Mouse (Mus musculus) forebrain, embryonic 15.5 days (tissue): Measurements from ENCODE around the gene Rabif. TPM values are rescaled to one million over a fixed set of nuclear protein-coding genes. Genes with fewer than 3 reads are reported as not detected.
"Not testable (repeated sequence)": the region's sequence is repeated elsewhere in the genome, so short reads cannot be mapped to it uniquely, and the experiment has no call there.

Source experiments
- ATAC-seq: fragments of 200-750 bp; cut with Nextera tagmentation; replicated peaks from 2 replicates; pipeline ENCODE4 v1.8.0; 2017; ENCODE audit warnings: mild to moderate bottlenecking, moderate TSS enrichment, moderate library complexity
- H3K27ac ChIP-seq: fragments of 300-500 bp; sonication (generic); replicated peaks from 2 replicates; pipeline ENCODE4 v1.5.1; 2015; ENCODE audit warnings: mild to moderate bottlenecking, inconsistent platforms
- H3K27me3 ChIP-seq: fragments of 300-500 bp; sonication (generic); 2 replicates; pipeline ENCODE4 v1.6.1; 2015; ENCODE audit warnings: inconsistent platforms
- H3K36me3 ChIP-seq: fragments of 300-500 bp; sonication (generic); 2 replicates; pipeline ENCODE4 v1.6.1; 2015; ENCODE audit warnings: mild to moderate bottlenecking, inconsistent platforms
- H3K4me1 ChIP-seq: fragments of 300-500 bp; sonication (generic); 2 replicates; pipeline ENCODE4 v1.6.1; 2015; ENCODE audit warnings: inconsistent platforms
- H3K4me2 ChIP-seq: fragments of 300-500 bp; sonication (generic); replicated peaks from 2 replicates; pipeline ENCODE4 v1.6.1; 2015; ENCODE audit warnings: mild to moderate bottlenecking, inconsistent platforms
- H3K4me3 ChIP-seq: fragments of 300-500 bp; sonication (generic); 2 replicates; pipeline ENCODE4 v1.5.1; 2015; ENCODE audit warnings: mild to moderate bottlenecking, inconsistent platforms
- H3K9ac ChIP-seq: fragments of 300-500 bp; sonication (generic); replicated peaks from 2 replicates; pipeline ENCODE4 v1.6.1; 2015; ENCODE audit warnings: mild to moderate bottlenecking, inconsistent platforms
- H3K9me3 ChIP-seq: fragments of 300-500 bp; sonication (generic); 2 replicates; pipeline ENCODE4 v1.6.1; 2016; ENCODE audit warnings: inconsistent platforms
- WGBS: fragments of 180-500 bp; shearing (Covaris S2); methylation state at CpG from one replicate; pipeline ENCODE4 v1.1.7; 2015; ENCODE audit warnings: mixed read lengths; 5-methylcytosine and 5-hydroxymethylcytosine counted together
- polyA plus RNA-seq: library from polyadenylated mRNA; unstranded; fragments of >200 nt; fragmentation: Nextera tagmentation; extraction: Ambion mirVana; gene quantifications from 2 replicates; pipeline ENCODE4 v1.2.1, GENCODE M21; 2015

Gene Rabif
- polyA plus RNA-seq, 1 experiment from 2014 or later, result 55.9 TPM

- H3K27me3 ChIP-seq, result no peaks in the 10 kb centered on the region
- no peak overlapping the region for H3K4me2 ChIP-seq
- no peaks in the 10 kb centered on the region for H3K9me3 ChIP-seq
- no peak overlapping the region for H3K27ac ChIP-seq
- WGBS, result 30% methylated on average over 6 of the region's 6 CpGs
- no peak overlapping the region for H3K9ac ChIP-seq
- H3K36me3 ChIP-seq, result no peaks in the 10 kb centered on the region
- ATAC-seq, result peak; percentile 66; the same call in 1 of the 2 replicates
- 0 out of 2 replicates have a peak, but pooled peaks cover 3% of the 10 kb centered on the region for H3K4me1 ChIP-seq
- no peak overlapping the region for H3K4me3 ChIP-seq
These were observed 36.2 kb downstream of the Rabif start for GRCm38 (mm10) chr1:134530618-134531017.

DNA sequence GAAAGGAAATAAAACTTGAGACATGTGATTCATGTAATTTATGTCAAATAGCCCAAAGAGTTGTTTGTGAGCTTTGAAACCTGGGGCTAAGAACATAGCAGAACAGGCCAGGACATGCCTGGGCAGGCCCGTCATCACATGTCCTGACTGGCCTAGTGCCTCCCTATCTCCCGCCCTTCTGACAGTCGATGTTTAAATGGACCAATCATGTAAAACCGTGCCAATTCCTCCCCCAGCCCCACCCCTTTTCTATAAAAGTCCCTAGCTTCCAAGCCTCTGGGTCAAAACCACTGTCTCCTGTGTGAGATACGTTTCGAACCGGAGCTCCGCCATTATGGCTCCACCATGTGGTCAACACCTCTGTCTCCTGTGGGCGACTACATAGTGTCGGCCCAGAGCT, 39.3 kb downstream of the Rabif start:
- not testable (repeated sequence) for ATAC-seq, H3K36me3 ChIP-seq, H3K27me3 ChIP-seq, H3K4me2 ChIP-seq, H3K9me3 ChIP-seq, H3K4me3 ChIP-seq, H3K27ac ChIP-seq, H3K9ac ChIP-seq, H3K4me1 ChIP-seq
- WGBS, result 93% methylated on average over 10 of the region's 10 CpGs

DNA sequence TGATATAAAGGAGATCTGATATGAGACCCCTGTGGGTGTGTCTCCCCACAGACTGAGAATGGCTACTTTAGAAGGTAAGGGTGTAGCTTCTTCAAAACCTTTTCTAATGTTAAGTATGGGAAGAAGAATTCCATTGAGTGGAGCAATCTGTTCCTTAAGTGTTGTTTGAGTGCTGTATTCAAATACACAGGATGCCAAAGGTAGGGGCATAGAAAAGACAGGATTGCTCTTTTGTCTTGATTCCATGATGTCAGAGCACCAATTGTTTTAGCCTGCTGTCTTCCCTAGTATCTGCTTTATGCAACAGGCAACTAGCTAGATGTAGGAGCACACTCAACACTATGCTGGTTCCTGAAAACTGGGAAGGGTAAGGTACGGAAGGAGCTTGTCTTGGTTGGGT, 40.6 kb downstream of the Rabif start:
- 0 out of 2 replicates have a peak, but pooled peaks cover 3% of the 10 kb centered on the region for H3K4me1 ChIP-seq
- H3K9ac ChIP-seq, result no peak overlapping the region
- H3K27me3 ChIP-seq, result no peaks in the 10 kb centered on the region
- H3K36me3 ChIP-seq, result no peaks in the 10 kb centered on the region
- H3K27ac ChIP-seq, result no peak overlapping the region
- H3K4me2 ChIP-seq, result no peak overlapping the region
- ATAC-seq, result no peak
- no peaks in the 10 kb centered on the region for H3K9me3 ChIP-seq
- H3K4me3 ChIP-seq, result no peak overlapping the region
- 98% methylated on average over 1 of the region's 1 CpGs for WGBS

DNA sequence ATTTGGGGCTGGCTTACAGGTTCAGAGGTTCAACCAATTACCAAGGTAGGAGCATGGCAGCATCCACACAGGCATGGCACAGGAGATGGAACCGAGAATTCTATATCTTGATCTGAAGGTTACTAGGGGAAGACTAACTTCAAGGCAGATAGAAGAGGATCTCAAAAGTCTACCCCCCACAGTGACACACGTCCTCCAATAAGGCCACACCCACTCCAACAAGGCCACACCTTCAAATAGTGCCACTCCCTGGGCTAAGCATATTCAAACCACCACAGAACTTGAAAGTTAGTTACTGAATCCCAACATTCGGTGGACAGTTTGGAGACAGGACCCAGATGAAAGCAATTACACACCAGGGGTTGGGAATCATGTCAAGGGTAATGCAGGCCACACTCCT, 41.1 kb downstream of the Rabif start:
- 0 out of 2 replicates have a peak, but pooled peaks cover under 1% of the 10 kb centered on the region for H3K4me1 ChIP-seq
- WGBS, result 75% methylated on average over 3 of the region's 3 CpGs
- H3K9me3 ChIP-seq, result no peaks in the 10 kb centered on the region
- no peak overlapping the region for H3K27ac ChIP-seq
- no peak overlapping the region for H3K4me3 ChIP-seq
- H3K9ac ChIP-seq, result no peak overlapping the region
- ATAC-seq, result no peak
- no peak overlapping the region for H3K4me2 ChIP-seq
- H3K36me3 ChIP-seq, result no peaks in the 10 kb centered on the region
- no peaks in the 10 kb centered on the region for H3K27me3 ChIP-seq

- no peak overlapping the region for H3K4me2 ChIP-seq
- no peak overlapping the region for H3K27ac ChIP-seq
- H3K4me3 ChIP-seq, result no peak overlapping the region
- H3K9me3 ChIP-seq, result no peaks in the 10 kb centered on the region
- no peaks in the 10 kb centered on the region for H3K27me3 ChIP-seq
- no peaks in the 10 kb centered on the region for H3K36me3 ChIP-seq
- H3K4me1 ChIP-seq, result no peaks in the 10 kb centered on the region
- H3K9ac ChIP-seq, result no peak overlapping the region
- 92% methylated on average over 10 of the region's 10 CpGs for WGBS
- no peak for ATAC-seq
These were observed 46.2 kb downstream of the Rabif start for GRCm38 (mm10) chr1:134540610-134541009.

GRCm38 (mm10) chr1:134548231-134548630, 53.8 kb downstream of the Rabif start:
- no peak overlapping the region for H3K4me3 ChIP-seq
- H3K9ac ChIP-seq, result no peak overlapping the region
- no peak overlapping the region for H3K4me2 ChIP-seq
- no peaks in the 10 kb centered on the region for H3K9me3 ChIP-seq
- no peaks in the 10 kb centered on the region for H3K27me3 ChIP-seq
- no peak for ATAC-seq
- H3K36me3 ChIP-seq, result no peaks in the 10 kb centered on the region
- no peaks in the 10 kb centered on the region for H3K4me1 ChIP-seq
- 52% methylated on average over 4 of the region's 4 CpGs for WGBS
- H3K27ac ChIP-seq, result no peak overlapping the region

DNA sequence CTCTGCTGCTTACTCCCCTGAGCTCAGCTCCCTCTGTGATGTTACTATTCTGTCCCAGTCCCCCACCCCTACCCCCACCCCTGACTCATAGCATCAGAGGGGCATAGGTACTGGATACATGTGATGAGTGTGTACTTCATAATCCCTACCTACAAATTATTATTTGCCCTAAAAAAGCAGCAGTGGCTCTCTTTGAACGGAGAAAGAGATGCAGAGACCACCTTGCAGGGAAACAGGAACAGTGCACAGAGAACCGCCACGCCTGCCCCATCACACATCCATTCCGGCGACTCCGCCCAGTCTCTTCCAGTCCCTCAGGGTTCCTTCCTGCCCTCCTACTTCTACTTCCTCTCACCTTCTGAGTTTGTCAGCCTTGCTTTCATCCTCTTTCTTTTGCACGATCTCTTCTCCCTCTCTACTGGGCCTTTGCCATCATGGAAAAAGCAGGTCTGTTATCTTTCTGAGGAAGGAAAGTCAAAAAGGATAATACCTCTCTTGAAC, 55.2 kb downstream of the Rabif start, which contains the start of gene Mgat4e:
TSS of gene Mgat4e (minus strand) at position 51 of the 501 bp plus-strand sequence.
- Histone ChIP-seq H3K36me3 (no peaks in the 10 kb centered on the region), H3K9me3 (no peaks in the 10 kb centered on the region), H3K4me2 (no peak within 1 kb of the TSS), H3K27me3 (0 out of 2 replicates have a peak, but pooled peaks cover 4% of the 10 kb centered on the region), H3K4me3 (no peak within 1 kb of the TSS), H3K27ac (no peak within 1 kb of the TSS), H3K9ac (no peak within 1 kb of the TSS), H3K4me1 (no peaks in the 10 kb centered on the region)
- WGBS, result 66% methylated on average over 7 of the region's 7 CpGs
- ATAC-seq, result no peak

DNA sequence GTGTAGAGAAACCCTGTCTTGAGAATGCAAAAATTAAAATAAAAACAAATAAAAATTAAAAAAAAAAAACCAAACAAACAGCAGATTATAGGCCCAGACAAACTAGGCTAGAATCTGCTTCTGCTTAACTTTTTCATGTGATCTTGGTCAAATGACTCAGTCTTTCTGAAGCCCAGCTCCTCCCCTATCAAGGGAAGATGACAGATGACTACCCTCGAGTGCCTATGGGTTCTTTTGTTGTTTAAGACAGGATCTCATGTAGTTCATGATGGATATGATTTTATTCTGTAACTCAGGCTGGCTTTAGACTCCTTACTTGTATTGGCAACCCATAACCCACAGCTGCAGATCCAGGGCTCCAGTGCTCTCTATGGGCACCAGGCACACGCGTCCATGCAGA, 57.4 kb downstream of the Rabif start:
- no peak overlapping the region for H3K4me2 ChIP-seq
- WGBS, result 81% methylated on average over 3 of the region's 3 CpGs
- no peak overlapping the region for H3K4me3 ChIP-seq
- H3K27ac ChIP-seq, result no peak overlapping the region
- ATAC-seq, result no peak
- no peak overlapping the region for H3K9ac ChIP-seq
- H3K36me3 ChIP-seq, result no peaks in the 10 kb centered on the region
- no peaks in the 10 kb centered on the region for H3K9me3 ChIP-seq
- peaks cover 10% of the 10 kb centered on the region for H3K4me1 ChIP-seq
- 0 out of 2 replicates have a peak, but pooled peaks cover 4% of the 10 kb centered on the region for H3K27me3 ChIP-seq

DNA sequence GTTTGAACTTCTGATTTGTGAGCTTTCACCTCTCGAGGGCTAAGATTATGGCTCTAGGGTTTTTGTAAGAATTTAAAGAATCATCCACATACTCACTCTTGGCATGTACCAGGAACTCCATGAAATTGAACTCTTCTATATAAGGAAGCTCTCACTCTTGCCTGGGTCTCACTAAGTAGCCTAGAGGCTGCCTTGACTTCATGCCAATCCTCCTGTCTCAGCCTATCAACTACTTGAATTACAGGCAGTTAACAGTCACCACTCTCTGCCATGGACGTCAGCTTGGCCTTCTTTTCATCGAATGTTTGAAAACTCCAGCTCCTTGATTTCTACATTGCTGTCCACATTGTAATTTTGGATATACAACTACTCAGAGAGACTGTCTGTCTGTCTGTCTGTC, 57.9 kb downstream of the Rabif start:
- H3K4me2 ChIP-seq, result no peak overlapping the region
- no peak for ATAC-seq
- no peak overlapping the region for H3K27ac ChIP-seq
- no peak overlapping the region for H3K4me3 ChIP-seq
- no peaks in the 10 kb centered on the region for H3K36me3 ChIP-seq
- H3K9me3 ChIP-seq, result no peaks in the 10 kb centered on the region
- H3K27me3 ChIP-seq, result 0 out of 2 replicates have a peak, but pooled peaks cover 4% of the 10 kb centered on the region
- H3K4me1 ChIP-seq, result peaks cover 14% of the 10 kb centered on the region
- 67% methylated on average over 3 of the region's 3 CpGs for WGBS
- H3K9ac ChIP-seq, result no peak overlapping the region

GRCm38 (mm10) chr1:134555240-134555870, 60.9 kb downstream of the Rabif start:
- Histone ChIP-seq H3K36me3 (no peaks in the 10 kb centered on the region), H3K4me3 (peak overlapping the region; percentile 73), H3K4me1 (peaks cover 21% of the 10 kb centered on the region), H3K9me3 (no peaks in the 10 kb centered on the region), H3K27ac (no peak overlapping the region; the same call in 1 of the 2 replicates), H3K4me2 (peak overlapping the region; percentile 90), H3K9ac (no peak overlapping the region), H3K27me3 (0 out of 2 replicates have a peak, but pooled peaks cover 4% of the 10 kb centered on the region)
- no peak for ATAC-seq
- 29% methylated on average over 13 of the region's 13 CpGs for WGBS

- Histone ChIP-seq H3K4me3 (peak overlapping the region; percentile 73), H3K9ac (peak overlapping the region; percentile 87), H3K27me3 (0 out of 2 replicates have a peak, but pooled peaks cover 4% of the 10 kb centered on the region), H3K9me3 (no peaks in the 10 kb centered on the region), H3K4me1 (peaks cover 21% of the 10 kb centered on the region), H3K36me3 (no peaks in the 10 kb centered on the region), H3K4me2 (peak overlapping the region; percentile 90), H3K27ac (peak overlapping the region; percentile 96)
- peak; percentile 61 for ATAC-seq
- WGBS, result under 1% methylated on average over 46 of the region's 46 CpGs
These were observed 61.6 kb downstream of the Rabif start for GRCm38 (mm10) chr1:134555871-134556670.

DNA sequence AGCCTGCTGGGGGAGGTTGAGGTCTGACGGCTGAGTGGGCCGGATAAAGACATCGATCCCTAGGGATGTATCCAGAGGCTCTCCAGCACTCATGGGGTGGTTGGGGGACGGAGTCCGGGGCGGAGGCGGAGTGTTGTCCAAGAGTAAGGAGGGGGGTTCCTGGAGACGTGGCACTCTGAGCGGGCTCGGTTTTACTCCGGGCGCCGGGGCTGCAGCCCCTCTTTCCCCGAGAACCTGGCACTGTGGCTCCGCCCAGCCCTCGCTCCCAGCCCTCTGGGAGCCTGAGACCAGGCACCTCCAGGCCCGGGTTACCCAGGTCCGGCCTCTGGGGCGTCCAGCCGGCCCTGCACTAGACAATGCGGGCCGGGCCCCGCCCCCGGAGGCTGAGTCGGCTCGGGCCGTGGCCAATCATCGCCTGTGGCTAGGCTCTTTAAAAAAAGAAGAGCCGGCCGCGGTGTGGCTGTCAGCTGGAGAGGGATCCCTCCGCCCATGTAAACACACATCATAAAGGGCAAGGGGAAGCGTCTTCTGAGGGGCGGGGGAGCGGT, 62.3 kb downstream of the Rabif start:
- WGBS, result under 1% methylated on average over 35 of the region's 35 CpGs
- peak; percentile 91 for ATAC-seq
- no peaks in the 10 kb centered on the region for H3K9me3 ChIP-seq

More for the DNA sequence above, 62.3 kb downstream of the Rabif start:
- peak overlapping the region; percentile 87 for H3K9ac ChIP-seq
- 0 out of 2 replicates have a peak, but pooled peaks cover 4% of the 10 kb centered on the region for H3K27me3 ChIP-seq
- H3K4me2 ChIP-seq, result peak overlapping the region; percentile 90
- peaks cover 22% of the 10 kb centered on the region for H3K4me1 ChIP-seq
- H3K4me3 ChIP-seq, result peak overlapping the region; percentile 73
- H3K27ac ChIP-seq, result peak overlapping the region; percentile 96
- H3K36me3 ChIP-seq, result no peaks in the 10 kb centered on the region
